Mouse (Mus musculus) lung, adult 2 months (tissue): ENCODE data around the gene Apom.

Experiments
- CTCF ChIP-seq: fragments of 200-500 bp; IDR thresholded peaks from 2 replicates; pipeline ENCODE4 v1.5.1; 2011; ENCODE audit warnings: mild to moderate bottlenecking, low read length, control low read depth; ENCODE audit not compliant: insufficient read depth
- POLR2A ChIP-seq: fragments of 200-500 bp; IDR thresholded peaks from 2 replicates; pipeline ENCODE4 v1.6.1; 2011; ENCODE audit warnings: low read depth, mild to moderate bottlenecking, control low read depth, low read length, borderline replicate concordance; ENCODE audit errors: extremely low read depth

- TF ChIP-seq CTCF = no peak
- no peak for TF ChIP-seq POLR2A
Observed at GRCm38 (mm10) chr17:35154616-35155015, 22.8 kb upstream of the Apom start.
